Mouse (Mus musculus): ENCODE data around the gene Cacng6.

Cacng6 gene

DNA sequence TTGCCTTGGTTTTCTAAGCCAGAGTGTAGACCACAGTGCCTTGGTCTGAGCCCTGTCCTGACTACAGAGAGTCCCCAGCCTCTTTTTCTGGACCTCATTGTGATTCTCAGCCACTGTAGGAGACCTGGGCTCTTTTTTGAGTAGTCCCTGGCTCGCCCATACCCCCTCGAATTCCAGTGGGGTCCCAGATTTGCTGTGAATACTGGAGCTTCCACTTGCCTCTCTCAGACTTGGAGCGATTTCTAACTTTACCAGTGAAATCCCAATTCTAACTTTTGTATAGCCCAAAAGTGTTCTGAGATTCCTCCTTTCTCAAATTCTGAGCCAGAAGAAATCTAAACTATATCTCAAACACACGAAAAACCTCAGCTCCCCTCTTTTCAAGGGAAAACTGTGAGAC lies at the start of gene Cacng6:
Gene Cacng6 (plus strand): TSS at position 301 of the 400 bp plus-strand sequence.
- TF ChIP-seq GATA4 (IDR thresholded peaks at IDR 0.05; ENCODE audit: insufficient replicate concordance, low read length) = no peak

GRCm38 (mm10) chr7:3376831-3377230 lies 47.2 kb upstream of the Cacng6 start:
- no peak for TF ChIP-seq GATA4 (IDR thresholded peaks at IDR 0.05; ENCODE audit: insufficient replicate concordance, low read length)

GRCm38 (mm10) chr7:3382123-3382522 lies 41.9 kb upstream of the Cacng6 start:
- TF ChIP-seq GATA4 (IDR thresholded peaks at IDR 0.05; ENCODE audit: insufficient replicate concordance, low read length) = no peak

- TF ChIP-seq GATA4 (IDR thresholded peaks at IDR 0.05; ENCODE audit: insufficient replicate concordance, low read length) = no peak
Measured at GRCm38 (mm10) chr7:3384807-3385319, 39.1 kb upstream of the Cacng6 start.

- no peak for TF ChIP-seq GATA4 (IDR thresholded peaks at IDR 0.05; ENCODE audit: insufficient replicate concordance, low read length)
Measured at GRCm38 (mm10) chr7:3386036-3386730, 37.8 kb upstream of the Cacng6 start.

DNA sequence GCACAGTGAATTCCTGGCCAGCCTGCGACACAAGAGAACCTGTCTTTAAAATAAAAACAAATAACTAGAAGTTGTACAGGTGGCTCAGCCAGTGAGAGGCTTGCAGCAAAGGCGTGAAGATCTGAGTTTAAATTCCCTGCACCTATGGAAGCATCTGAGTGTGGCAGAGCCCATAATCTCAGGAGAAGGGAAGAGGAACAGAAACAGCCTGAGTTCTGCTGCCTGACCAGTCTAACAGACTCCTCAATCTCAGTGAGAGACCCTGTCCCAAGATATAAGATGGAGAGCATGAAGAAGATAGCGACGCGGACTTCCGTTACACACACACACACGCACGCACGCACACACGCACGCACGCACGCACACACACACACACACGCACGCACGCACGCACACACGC lies 36.2 kb upstream of the Cacng6 start:
- no peak for TF ChIP-seq GATA4 (IDR thresholded peaks at IDR 0.05; ENCODE audit: insufficient replicate concordance, low read length)

DNA sequence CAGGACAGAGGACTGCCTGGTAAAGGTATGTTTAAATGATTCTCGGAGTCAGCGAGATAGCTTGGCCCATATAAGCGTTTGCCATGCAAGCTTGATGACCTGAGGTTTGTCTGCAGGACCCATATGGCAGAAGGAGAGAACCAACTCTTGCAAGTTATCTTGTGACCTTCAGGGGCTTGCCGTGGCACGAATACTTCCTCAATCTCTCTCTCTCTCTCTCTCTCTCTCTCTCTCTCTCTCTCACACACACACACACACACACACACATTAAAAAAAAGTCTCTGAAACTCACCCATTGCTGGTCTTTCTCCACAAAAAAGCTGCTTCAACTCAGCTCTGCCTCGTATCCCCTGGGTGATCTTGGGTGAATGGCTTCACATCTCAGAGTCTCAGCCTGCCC lies 35.1 kb upstream of the Cacng6 start:
- TF ChIP-seq GATA4 (IDR thresholded peaks at IDR 0.05; ENCODE audit: insufficient replicate concordance, low read length) = no peak

DNA sequence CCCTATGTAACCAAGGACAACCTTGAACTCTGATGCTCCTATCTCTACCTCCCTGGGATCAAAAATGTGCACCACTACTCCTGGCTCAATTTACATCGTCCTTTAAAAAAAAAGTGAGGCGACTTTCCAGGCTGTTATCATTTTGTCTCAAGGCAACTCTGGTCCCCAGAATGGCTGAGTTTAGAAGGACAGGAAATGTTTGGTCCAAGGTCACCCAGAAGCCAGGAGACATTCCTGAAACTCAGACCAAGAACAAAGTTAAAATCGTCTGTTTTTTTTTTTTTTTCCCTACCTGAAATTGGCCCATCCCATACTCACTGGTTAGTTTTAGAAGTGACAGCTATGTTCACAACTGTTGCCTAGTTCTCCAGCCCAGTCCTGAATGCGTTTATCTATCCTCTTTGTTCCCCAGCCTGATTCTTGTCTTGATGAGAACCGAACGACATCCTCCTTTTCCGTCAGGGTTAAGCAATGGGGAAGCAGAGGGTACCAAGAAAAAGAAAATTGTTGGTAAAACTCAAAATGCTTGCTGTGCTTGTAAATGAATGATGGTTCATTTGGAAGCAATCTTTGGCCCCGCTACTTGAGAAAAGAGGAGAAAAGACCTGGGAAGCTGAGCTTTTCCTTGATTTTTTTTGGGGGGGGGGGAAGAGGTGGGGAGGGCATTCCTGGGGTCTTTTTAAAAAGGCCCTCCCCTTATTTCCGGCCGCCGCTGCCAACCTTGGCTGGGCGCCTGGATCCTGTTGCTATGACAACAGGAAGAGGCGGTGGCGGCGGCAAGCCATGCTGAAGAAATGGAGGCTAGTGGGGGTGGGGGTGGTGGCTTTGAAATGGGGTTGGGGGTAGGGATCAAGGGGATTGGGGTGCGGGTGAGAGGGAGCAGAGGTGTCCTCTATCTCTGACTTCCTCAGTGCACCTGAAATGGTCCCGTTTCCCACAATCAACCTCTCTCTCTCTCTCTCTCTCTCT lies 34.3 kb upstream of the Cacng6 start:
- no peak for TF ChIP-seq GATA4 (IDR thresholded peaks at IDR 0.05; ENCODE audit: insufficient replicate concordance, low read length)

GRCm38 (mm10) chr7:3390413-3391080 lies 33.4 kb upstream of the Cacng6 start, which contains the start of gene Cacng8:
Gene Cacng8, plus strand, starts transcription at chr7:3390683.
- TF ChIP-seq GATA4 (IDR thresholded peaks at IDR 0.05; ENCODE audit: insufficient replicate concordance, low read length) = no peak

GRCm38 (mm10) chr7:3391081-3391451 lies 32.9 kb upstream of the Cacng6 start:
- TF ChIP-seq GATA4 (IDR thresholded peaks at IDR 0.05; ENCODE audit: insufficient replicate concordance, low read length) = no peak

DNA sequence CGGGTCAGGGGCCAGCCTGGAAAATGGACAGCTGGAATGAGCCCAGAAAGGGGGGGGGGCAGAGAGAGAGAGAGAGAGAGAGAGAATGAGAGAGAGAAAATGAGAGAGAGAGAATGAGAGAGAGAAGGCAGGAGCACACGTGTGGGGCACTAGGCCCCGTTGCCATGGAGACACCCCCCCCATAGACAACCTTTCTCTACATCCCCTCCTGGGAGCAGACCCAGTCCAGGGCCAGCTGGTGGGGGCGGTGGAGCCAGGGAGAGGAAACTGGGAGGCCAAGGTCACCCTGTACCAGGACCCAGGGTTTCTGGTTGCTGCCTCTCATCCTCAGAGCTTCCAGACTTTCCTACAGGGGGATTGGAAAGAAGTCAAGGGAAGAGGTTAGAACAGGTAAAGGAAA lies 32.2 kb upstream of the Cacng6 start:
- no peak for TF ChIP-seq GATA4 (IDR thresholded peaks at IDR 0.05; ENCODE audit: insufficient replicate concordance, low read length)

DNA sequence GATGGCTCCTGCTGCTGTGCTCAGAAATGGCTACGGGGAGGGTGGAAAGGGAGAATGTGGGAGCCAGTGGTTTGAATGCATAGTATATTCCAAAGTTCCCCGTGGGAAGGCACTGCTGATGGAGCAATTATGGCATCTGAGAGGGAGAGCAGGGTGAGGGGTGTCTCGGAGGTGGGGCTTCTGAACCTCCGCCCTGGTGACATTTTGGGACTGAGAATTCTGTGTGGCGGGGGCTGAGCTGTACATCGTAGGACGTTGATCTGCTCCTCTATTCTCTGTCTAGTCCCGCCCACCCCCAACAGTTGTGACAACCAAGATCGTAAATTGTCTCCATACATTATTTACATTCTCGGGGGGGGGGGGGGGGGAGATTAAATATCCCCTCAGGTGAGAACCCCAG lies 26.6 kb upstream of the Cacng6 start:
- no peak for TF ChIP-seq GATA4 (IDR thresholded peaks at IDR 0.05; ENCODE audit: insufficient replicate concordance, low read length)

GRCm38 (mm10) chr7:3397797-3398196 lies 26.2 kb upstream of the Cacng6 start:
- TF ChIP-seq GATA4 (IDR thresholded peaks at IDR 0.05; ENCODE audit: insufficient replicate concordance, low read length) = no peak

GRCm38 (mm10) chr7:3399937-3400336 lies 24.1 kb upstream of the Cacng6 start:
- no peak for TF ChIP-seq GATA4 (IDR thresholded peaks at IDR 0.05; ENCODE audit: insufficient replicate concordance, low read length)
